Mouse (Mus musculus) kidney, adult 2 months (tissue): ENCODE measurements around the gene Gal3st4.

Source experiments
- CTCF ChIP-seq: fragments of 200-500 bp; conservative IDR thresholded peaks from 2 replicates; pipeline ENCODE4 v1.5.1; 2011; ENCODE audit warnings: low read depth, mild to moderate bottlenecking, control low read depth, low read length, moderate library complexity, mixed read lengths; ENCODE audit not compliant: insufficient read depth, insufficient read length
- POLR2A ChIP-seq: fragments of 200-500 bp; IDR thresholded peaks from one replicate; pipeline ENCODE4 v1.6.1; 2011; ENCODE audit warnings: low read depth, low read length, control low read depth

- TF ChIP-seq POLR2A: no peak
- no peak for TF ChIP-seq CTCF
Observed at GRCm38 (mm10) chr5:138312795-138313194, 40.2 kb upstream of the Gal3st4 start.
